Mouse (Mus musculus) lung, postnatal 0 days (tissue): ENCODE measurements around the gene Cela2a.

Experiments used
- CTCF ChIP-seq: IDR thresholded peaks from 2 replicates; pipeline ENCODE4 v1.5.1; 2016; ENCODE audit warnings: antibody characterized with exemption, mild to moderate bottlenecking
- EP300 ChIP-seq: IDR thresholded peaks from 2 replicates; pipeline ENCODE4 v1.6.1; 2016; ENCODE audit warnings: antibody characterized with exemption, mild to moderate bottlenecking, control low read depth

DNA sequence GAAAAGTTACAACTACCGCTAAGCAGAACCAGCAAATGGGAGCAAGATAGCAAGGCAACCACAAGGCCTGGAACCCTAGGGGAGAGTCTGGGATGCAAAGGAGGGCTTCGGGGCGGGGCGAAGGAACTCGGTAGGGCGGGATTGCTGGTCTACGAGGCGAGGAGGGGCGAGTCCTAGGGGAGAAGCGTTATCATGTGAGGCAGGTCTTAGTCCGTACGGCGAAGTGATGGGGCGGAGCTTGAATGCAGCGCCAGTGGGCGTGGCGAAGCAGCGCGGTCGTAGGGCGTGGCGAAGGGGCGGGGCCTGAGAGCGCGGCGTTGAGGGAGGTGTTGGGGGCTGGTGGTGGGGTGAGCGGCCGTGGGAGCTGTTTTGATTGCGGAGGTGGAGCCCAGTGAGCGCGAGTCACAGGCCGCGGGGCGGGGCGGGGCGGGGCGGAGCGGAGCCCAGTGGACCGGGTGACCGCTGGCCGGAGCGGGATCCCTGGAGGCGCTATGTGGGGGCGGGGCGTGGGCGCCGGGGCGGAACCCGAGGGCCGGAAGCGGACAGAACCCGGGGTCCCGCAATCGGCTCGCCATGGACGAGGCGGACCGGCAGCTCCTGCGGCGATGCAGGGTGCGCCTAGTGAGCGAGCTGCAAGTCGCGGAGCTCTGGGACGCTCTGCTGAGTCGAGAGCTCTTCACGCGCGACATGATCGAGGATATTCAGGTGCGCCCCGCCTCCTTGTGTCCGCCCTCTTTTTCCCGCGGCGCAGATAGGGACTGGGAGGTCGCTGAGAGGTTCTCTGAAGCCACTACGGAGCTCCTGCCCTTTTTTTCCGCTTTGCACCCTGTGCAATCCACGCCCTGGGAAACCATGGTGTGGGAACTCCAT, 32.4 kb downstream of the Cela2a start, which contains the start of gene Casp9:
- TF ChIP-seq CTCF (peak; percentile 2; the same call in 1 of the 2 replicates), EP300 (no peak)
